Mouse (Mus musculus) left cerebral cortex, postnatal 25 days (tissue): ENCODE measurements around the gene Dnah14. TPM values are rescaled to one million over a fixed set of nuclear protein-coding genes. Genes with fewer than 3 reads are reported as not detected.
A peak's percentile ranks its signal among the peaks of the same experiment; 100 is the strongest.
"Not testable (repeated sequence)": the region's sequence is repeated elsewhere in the genome, so short reads cannot be mapped to it uniquely, and the experiment has no call there.

ENCODE experiments used
- DNase-seq, 2 experiments: peaks; one replicate each; pipeline ENCODE4 v3.0.0; 2022; ENCODE audit warnings: low spot score in 2 of 2, mixed read lengths in 1 of 2
- intact Hi-C: fragments of 180-260 bp; cut with DNase I; formaldehyde crosslinking; loops from one replicate; pipeline ENCODE4 v1.15.1; 2025
- total RNA-seq, 2 experiments: library from RNA; stranded (reverse); gene quantifications; 2 replicates each; pipeline ENCODE4 v1.2.3; 2021

The Dnah14 gene
- total RNA-seq, 2 experiments from 2014 or later = 0.69 to 1.9 TPM

GRCm38 (mm10) chr1:181742251-181742885, 166.0 kb downstream of the Dnah14 start:
- no peak for DNase-seq
- intact Hi-C loops = no loop called here

GRCm38 (mm10) chr1:181769392-181769791, 193.0 kb downstream of the Dnah14 start:
- intact Hi-C loops = no loop called here
- peak in 1 of 2 experiments; percentile 33 for DNase-seq

DNA sequence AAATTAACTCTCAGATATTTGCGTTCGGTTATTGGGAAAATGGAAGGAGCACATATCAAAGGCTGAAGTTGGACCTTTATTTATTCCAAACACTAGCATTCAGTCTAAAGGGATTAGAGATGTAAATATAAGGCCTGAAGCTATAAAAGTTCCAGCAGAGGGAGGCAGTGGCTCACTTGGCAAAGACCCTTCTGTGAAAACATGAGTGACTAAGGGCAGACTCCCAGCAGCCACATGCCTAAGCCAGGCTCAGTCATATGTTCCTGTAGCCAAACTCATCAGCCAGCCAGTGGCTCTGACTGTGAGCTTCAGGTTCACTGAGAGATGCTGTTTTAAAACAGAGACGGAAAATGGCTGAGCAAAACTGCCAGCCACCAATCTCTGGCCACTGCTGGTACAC, 195.5 kb downstream of the Dnah14 start:
- intact Hi-C loops = no loop called here
- DNase-seq = no peak

DNA sequence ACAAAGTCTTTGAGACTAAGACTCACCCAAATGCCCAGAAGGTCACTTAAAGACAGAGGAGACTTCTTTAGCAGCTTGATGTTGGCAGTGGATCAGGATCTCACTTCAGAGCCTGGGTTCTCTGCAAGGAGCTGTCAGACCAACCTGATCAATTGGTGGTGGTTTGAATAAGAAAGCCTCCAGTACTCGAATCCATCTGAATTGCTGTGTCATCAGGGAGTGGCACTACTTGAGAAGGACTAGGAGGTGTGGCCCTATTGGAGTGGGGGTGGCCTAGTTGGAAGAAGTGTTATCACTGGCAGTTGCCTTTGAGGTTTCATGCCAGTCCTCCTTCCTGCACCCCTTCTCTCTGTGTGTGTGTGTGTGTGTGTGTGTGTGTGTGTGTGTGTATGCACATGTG, 200.2 kb downstream of the Dnah14 start:
- DNase-seq = no peak
- intact Hi-C loops = no loop called here

DNA sequence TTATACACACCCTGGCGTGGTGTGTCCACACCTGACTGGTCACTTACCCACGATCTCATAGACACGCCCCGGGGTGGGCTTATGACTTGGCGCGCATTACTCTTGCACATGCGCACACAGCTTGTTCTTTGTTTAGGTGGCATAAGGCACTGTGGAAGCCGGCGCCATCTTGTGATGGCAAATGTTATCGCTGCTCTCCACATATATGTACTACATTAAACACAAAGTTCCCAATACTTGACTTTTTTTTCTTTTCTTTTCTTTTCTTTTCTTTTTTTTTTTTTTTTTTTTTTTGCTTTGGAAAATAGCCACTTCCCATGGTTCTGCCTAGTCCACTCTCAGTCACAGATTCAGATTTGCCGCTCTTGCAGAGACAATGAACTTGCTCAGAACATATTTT, 206.2 kb downstream of the Dnah14 start:
- intact Hi-C loops = not testable (repeated sequence)

GRCm38 (mm10) chr1:181789952-181790351, 213.6 kb downstream of the Dnah14 start:
- no peak for DNase-seq
- intact Hi-C loops = no loop called here

More for the DNA sequence above, 206.2 kb downstream of the Dnah14 start:
- DNase-seq = not testable (repeated sequence)

DNA sequence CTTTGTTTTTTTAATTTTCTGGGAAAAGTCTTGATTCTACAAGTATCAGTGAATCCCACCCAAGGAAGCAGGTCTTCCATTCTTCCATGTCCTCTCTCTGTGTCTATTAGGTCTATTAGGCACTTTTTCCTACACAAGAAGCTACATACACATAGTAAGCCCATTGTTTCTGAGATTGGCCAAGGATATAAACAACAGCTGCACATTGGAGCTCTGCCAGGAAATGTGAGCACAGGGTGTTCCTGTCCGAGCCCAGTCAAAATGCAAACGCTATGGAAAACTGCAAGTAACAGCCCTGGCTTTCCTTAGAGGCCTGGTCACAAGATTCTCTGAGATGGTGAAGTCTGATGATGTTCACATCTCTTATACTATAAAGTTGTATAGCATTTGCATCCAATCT, 217.2 kb downstream of the Dnah14 start:
- intact Hi-C loops = no loop called here
- DNase-seq = peak; percentile 15 to 18

DNA sequence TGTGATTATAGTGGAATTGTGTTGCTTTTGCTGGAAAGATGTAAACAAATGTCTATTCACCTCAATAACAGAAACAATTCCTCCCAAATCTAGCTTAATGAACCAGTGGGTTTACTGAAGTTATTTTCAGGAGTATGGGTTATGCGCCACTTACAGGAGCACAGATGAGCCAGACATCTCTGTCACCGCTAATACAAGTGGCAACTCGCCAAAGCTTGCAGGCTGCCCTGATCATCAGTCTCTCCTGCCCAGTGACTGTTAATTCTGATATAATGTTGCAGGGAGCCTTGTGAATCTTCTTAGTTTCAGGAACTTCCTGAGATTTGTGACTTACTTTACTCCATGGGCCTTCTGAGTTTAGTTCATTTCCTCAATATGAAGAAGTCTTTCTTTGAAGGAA, 223.6 kb downstream of the Dnah14 start:
- intact Hi-C loops = no loop called here
- DNase-seq = no peak

DNA sequence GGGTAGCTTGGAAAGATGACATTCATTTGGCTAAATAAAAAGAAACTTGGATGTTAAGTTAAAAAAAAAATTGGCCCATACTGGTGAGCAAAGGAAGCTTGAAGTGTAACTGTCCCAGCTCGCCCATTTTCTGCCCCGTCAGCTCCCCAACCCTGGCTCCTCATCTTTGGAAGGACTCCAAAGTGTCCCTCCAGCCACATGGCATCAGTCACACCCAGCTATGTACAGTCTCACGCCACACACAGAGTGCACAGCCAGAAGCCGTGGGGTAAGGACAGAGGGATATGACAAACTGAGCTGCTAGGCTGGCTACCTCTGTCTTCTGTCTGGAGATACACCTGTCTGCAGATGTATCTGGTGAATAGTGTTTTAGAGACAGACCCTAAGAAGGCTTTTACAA, 224.3 kb downstream of the Dnah14 start:
- intact Hi-C loops = no loop called here
- no peak for DNase-seq

DNA sequence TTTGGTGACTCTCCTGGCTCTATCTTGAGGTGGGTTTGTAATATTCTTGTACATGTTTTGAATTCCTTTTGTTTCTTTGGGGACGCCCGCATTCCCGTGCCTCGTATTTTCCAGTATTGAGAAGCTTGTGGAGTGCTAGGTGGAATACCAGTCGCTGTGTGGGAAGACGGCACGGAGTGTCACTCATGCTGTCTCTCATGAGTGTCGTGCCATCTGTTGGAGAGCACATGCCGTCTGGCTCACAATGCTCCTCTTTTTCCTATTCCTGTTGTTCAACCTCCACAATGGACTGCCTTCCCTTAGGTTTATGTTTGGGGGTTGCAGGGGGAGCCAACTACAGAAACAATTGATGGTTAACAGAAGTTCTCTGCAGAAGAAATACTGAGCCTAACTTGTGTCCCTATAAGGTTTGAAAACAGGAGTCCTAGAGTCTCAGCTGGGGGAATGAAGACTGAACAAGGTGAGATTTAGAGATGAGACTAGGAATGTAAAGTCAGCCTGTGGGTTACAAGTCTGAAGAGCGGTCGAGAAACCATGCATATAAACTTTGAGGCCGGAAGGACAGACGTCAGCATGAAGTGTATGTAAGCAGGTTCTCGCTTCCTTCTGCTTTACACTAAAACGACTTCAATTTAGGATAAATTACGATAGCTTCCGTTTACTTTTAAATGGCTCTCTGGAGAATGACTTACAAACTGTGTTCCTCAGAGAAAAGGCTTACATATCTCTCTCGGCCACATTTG, 235.3 kb downstream of the Dnah14 start:
- peak; percentile 39 to 53 for DNase-seq
- intact Hi-C loops = no loop called here

DNA sequence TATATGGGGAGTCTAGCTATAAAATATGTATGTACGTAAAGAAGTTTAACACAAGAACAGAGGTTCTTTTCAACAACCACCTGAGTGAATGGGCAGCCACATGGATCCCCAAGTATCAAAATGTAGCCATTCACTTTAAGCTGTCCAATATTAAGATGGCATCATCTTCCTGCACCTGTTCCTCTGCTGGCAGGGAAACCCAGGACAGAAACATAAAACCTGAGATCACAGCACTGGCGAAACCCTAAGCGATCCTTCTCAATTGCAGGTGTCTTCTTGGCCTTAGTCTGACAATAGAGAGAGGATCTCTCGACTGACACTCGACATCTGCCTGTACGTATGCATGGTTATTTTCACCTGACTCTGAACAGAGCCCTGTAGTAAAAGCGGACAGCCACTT, 250.4 kb downstream of the Dnah14 start:
- DNase-seq = no peak
- intact Hi-C loops = no loop called here

DNA sequence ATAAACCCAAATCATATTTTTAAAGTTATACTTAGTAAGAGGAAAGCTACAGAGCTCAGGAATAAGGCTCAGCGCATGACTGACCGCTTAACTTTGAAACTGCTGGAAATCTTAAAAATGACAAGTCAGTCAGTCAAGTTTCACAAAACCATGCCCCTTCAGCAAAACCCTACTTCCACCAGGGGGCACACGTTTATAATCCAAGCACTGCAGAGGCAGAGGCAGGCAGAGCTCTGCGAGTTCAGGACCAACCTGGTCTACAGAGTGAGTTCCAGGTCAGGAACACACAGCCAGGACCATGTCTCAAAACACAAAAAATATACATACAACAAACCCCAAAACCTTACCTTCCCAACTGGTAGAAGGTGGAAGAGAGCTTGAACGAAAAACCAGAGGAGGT, 252.0 kb downstream of the Dnah14 start:
- DNase-seq = no peak
- intact Hi-C loops = no loop called here

DNA sequence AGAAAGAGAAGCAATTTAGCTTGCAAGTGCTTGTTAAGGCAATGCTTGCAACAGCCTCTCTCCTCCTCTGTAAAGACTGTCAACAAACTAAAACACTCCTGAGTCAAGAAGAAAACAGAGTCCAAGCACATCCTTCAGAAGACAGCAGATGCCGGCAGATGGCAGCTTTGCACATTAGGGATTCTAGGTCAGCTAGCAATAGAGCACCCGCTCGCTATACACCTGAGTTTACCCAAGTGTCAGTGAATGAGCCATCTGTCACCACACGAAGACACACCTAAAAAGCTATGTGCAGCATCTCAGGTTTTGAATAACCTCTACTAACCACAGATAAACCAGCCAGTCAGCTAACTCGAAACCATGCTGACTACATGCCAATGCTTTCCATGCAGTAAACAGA, 256.4 kb downstream of the Dnah14 start:
- intact Hi-C loops = no loop called here
- peak; percentile 31 to 35 for DNase-seq

GRCm38 (mm10) chr1:181833143-181833542, 256.8 kb downstream of the Dnah14 start:
- DNase-seq = no peak
- intact Hi-C loops = no loop called here

- intact Hi-C loops = no loop called here
- no peak for DNase-seq
These were observed 261.8 kb downstream of the Dnah14 start for GRCm38 (mm10) chr1:181838111-181838510.

GRCm38 (mm10) chr1:181839746-181840366, 263.5 kb downstream of the Dnah14 start:
- no peak for DNase-seq
- intact Hi-C loops = loop anchor here (5.0 kb wide), 1 partner anchor 42 kb away; no protein-coding TSS in a partner anchor

- intact Hi-C loops = loop anchor here (5.0 kb wide), 1 partner anchor 41 kb away; no protein-coding TSS in a partner anchor
- DNase-seq = no peak
These were observed 265.0 kb downstream of the Dnah14 start for GRCm38 (mm10) chr1:181841396-181841795.

- peak; percentile 96 to 97 for DNase-seq
- intact Hi-C loops = loop anchor here (5.0 kb wide), 1 partner anchor 40 kb away; no protein-coding TSS in a partner anchor
These were observed 265.7 kb downstream of the Dnah14 start for GRCm38 (mm10) chr1:181841864-181842672.

DNA sequence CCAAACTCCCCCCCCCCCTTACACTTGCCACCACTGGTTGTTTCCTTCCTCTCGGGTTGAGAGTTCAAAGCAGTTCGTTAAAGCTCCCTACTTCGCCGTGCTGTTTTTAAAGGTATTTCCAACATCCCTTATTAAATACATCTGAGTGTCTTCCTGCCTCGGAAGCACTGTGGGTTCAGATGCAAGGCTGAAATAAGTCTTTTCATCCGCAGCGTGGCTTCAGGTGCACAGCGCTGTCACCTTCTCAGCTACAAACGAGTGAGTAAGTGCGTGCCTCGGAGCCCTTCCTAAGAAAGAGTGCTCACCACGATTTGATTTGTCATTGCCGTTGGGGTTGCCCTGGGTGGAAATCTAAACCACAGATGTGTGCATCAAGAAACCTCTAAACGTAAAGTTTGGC, 266.4 kb downstream of the Dnah14 start, which contains the start of gene Lbr:
Gene Lbr (minus strand): TSS at position 266 of the 400 bp plus-strand sequence.
- DNase-seq = peak; percentile 14 to 15
- intact Hi-C loops = loop anchor here (5.0 kb wide), 1 partner anchor 40 kb away; no protein-coding TSS in a partner anchor
